Mouse (Mus musculus) lung, adult 2 months (tissue): ENCODE results near the gene Baz2b.

Experiments used
- CTCF ChIP-seq: fragments of 200-500 bp; IDR thresholded peaks from 2 replicates; pipeline ENCODE4 v1.5.1; 2011; ENCODE audit warnings: mild to moderate bottlenecking, low read length, control low read depth; ENCODE audit not compliant: insufficient read depth
- POLR2A ChIP-seq: fragments of 200-500 bp; IDR thresholded peaks from 2 replicates; pipeline ENCODE4 v1.6.1; 2011; ENCODE audit warnings: low read depth, mild to moderate bottlenecking, control low read depth, low read length, borderline replicate concordance; ENCODE audit errors: extremely low read depth

DNA sequence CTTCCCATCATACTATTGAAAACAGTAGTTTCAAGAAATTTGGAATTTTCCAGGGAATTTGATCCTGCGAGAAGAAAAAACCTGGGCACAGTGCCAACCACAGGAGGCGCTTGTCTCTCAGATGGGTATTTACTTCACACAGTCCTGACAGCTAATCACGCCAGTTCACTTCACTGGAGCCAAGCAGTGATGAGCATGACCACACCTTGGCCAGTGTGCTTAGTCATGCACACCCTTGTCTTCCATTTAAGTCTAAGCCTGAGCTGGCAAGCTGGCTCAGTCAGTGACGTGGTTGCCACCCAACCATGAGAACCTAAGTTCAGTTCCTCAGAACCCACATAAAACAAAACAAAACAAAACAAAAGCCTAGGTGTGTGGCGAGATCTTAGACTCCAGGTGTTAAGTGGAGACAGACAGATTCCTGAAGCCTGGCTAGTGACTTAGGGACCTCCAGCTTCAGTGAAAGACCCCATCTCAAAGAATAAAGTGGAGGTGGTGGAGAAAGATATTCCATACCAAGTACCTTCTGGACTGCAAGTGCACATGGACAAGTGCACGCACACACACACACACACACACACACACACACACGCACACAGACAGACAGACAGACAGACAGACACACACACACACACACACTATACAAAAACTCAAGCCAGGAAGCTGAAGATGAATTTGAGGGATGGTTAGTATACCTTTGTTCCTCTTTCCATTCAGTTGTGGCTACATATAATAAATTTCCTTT is 37.7 kb downstream of the Baz2b start:
- TF ChIP-seq CTCF, result no peak
- no peak for TF ChIP-seq POLR2A
